Mouse (Mus musculus) midbrain, embryonic 11.5 days (tissue): Measurements from ENCODE around the gene Oprm1. TPM values are rescaled to one million over a fixed set of nuclear protein-coding genes. Genes with fewer than 3 reads are reported as not detected.

Experiments used
- ATAC-seq: fragments of 200-750 bp; cut with Nextera tagmentation; 2 replicates; pipeline ENCODE4 v1.8.0; 2017; ENCODE audit warnings: moderate TSS enrichment, moderate library complexity; ENCODE audit not compliant: low FRiP score
- DNase-seq: peaks from one replicate; pipeline ENCODE4 v3.0.0; 2015; ENCODE audit warnings: low spot score; ENCODE audit errors: missing footprints
- H3K27ac ChIP-seq: fragments of 300-500 bp; sonication (generic); 2 replicates; pipeline ENCODE4 v1.5.1; 2014; ENCODE audit warnings: low read depth, low read length
- H3K27me3 ChIP-seq: fragments of 300-500 bp; sonication (generic); 2 replicates; pipeline ENCODE4 v1.6.1; 2014; ENCODE audit warnings: mild to moderate bottlenecking, low read length, moderate library complexity, mixed read lengths; ENCODE audit not compliant: control insufficient read depth, insufficient read depth
- H3K36me3 ChIP-seq: fragments of 300-500 bp; sonication (generic); 2 replicates; pipeline ENCODE4 v1.6.1; 2014; ENCODE audit warnings: mild to moderate bottlenecking, low read length, moderate library complexity, mixed read lengths; ENCODE audit not compliant: control insufficient read depth, insufficient read depth
- H3K4me1 ChIP-seq: fragments of 300-500 bp; sonication (generic); 2 replicates; pipeline ENCODE4 v1.6.1; 2014; ENCODE audit warnings: low read length; ENCODE audit not compliant: control insufficient read depth, insufficient read depth
- H3K4me2 ChIP-seq: fragments of 300-500 bp; sonication (generic); 2 replicates; pipeline ENCODE4 v1.6.1; 2014; ENCODE audit warnings: mild to moderate bottlenecking, moderate library complexity
- H3K4me3 ChIP-seq: fragments of 300-500 bp; sonication (generic); 2 replicates; pipeline ENCODE4 v1.5.1; 2014; ENCODE audit warnings: low read depth, low read length
- H3K9ac ChIP-seq: fragments of 300-500 bp; sonication (generic); 2 replicates; pipeline ENCODE4 v1.6.1; 2014; ENCODE audit warnings: low read length
- H3K9me3 ChIP-seq: fragments of 300-500 bp; sonication (generic); 2 replicates; pipeline ENCODE4 v1.6.1; 2016; ENCODE audit warnings: low read length; ENCODE audit not compliant: control insufficient read depth
- WGBS: fragments of 180-500 bp; shearing (Covaris S2); extraction: QIAGEN DNeasy Blood & Tissue Kit; methylation state at CpG from one replicate; pipeline ENCODE4 v1.1.7; 2014; 5-methylcytosine and 5-hydroxymethylcytosine counted together
- polyA plus RNA-seq: library from polyadenylated mRNA; unstranded; fragments of >200 nt; fragmentation: Nextera tagmentation; extraction: Ambion mirVana; gene quantifications from 2 replicates; pipeline ENCODE4 v1.2.1, GENCODE M21; 2014

Gene Oprm1
- polyA plus RNA-seq, 1 experiment from 2014 or later, result 0.11 TPM

DNA sequence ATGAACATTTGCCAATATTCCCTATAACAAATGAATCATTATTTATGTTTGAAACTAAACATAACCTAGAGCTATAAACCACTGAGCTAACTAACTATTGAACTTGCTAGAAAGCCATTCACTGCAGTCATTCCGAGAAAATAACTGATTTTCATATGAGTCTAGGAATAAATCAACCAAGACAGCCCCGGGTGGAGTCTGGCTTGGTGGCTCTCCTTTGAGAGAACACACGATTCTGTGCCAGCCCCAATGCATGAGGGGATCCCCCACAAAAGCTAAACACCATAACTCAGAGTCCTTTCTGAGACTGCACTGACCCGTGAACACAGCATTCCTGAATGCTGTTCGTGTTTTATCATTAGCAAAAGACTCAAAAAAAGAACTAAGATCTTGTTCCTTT, 302.0 kb downstream of the Oprm1 start:
- Histone ChIP-seq H3K27me3 (no peaks in the 10 kb centered on the region), H3K4me2 (no peak overlapping the region), H3K27ac (no peak overlapping the region), H3K9ac (no peak overlapping the region), H3K9me3 (no peaks in the 10 kb centered on the region), H3K4me3 (no peak overlapping the region), H3K36me3 (no peaks in the 10 kb centered on the region), H3K4me1 (no peaks in the 10 kb centered on the region)
- 74% methylated on average over 5 of the region's 5 CpGs for WGBS
- peak; percentile 49 for DNase-seq
- no peak for ATAC-seq

GRCm38 (mm10) chr10:7062993-7063392, 304.7 kb downstream of the Oprm1 start:
- no peaks in the 10 kb centered on the region for H3K9me3 ChIP-seq
- WGBS, result 89% methylated on average over 7 of the region's 7 CpGs
- H3K27me3 ChIP-seq, result no peaks in the 10 kb centered on the region
- no peak overlapping the region for H3K4me2 ChIP-seq
- H3K4me1 ChIP-seq, result no peaks in the 10 kb centered on the region
- no peak for ATAC-seq
- peak; percentile 49 for DNase-seq
- no peaks in the 10 kb centered on the region for H3K36me3 ChIP-seq
- no peak overlapping the region for H3K4me3 ChIP-seq
- H3K9ac ChIP-seq, result no peak overlapping the region
- no peak overlapping the region for H3K27ac ChIP-seq

DNA sequence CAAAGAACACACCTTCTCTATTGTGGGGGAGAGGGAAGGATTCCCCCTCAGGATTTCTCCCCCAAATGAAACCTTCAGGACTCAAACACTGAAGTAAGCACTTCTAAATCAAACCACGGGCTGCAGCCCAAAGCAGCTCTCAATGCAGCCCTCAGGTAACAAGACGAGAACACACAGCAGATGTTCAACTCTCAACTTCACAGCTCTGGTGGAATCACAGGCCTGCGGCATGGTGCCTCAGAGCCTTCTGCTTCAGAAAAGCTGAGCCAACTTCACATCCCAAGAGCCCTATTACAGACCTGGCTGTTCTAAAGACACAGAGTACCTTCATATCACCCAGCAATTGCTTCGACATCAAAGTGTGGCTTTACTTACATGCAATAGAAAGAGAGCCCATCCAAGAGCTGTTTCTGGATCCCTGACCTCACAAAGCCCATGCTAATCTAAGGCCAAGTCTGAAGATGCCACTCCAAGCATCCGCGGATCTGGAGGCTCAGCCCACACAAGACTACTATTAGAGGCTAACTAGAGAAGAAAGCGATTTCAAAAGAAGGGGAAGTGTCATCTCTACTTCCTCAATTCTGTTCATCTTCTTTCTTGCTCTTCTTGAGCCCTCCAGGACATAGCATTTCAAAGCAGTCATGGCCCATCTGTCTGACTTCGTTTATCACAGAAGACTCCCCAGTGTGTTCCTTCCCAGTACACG, 305.6 kb downstream of the Oprm1 start:
- Histone ChIP-seq H3K4me2 (no peak overlapping the region), H3K9ac (no peak overlapping the region), H3K4me3 (no peak overlapping the region), H3K27ac (no peak overlapping the region), H3K36me3 (no peaks in the 10 kb centered on the region), H3K27me3 (no peaks in the 10 kb centered on the region), H3K9me3 (no peaks in the 10 kb centered on the region), H3K4me1 (no peaks in the 10 kb centered on the region)
- WGBS, result 87% methylated on average over 9 of the region's 9 CpGs
- DNase-seq (no peak), ATAC-seq (no peak)

- H3K4me3 ChIP-seq, result no peak overlapping the region
- no peak for DNase-seq
- no peak overlapping the region for H3K4me2 ChIP-seq
- no peak for ATAC-seq
- H3K36me3 ChIP-seq, result no peaks in the 10 kb centered on the region
- H3K9ac ChIP-seq, result no peak overlapping the region
- no peaks in the 10 kb centered on the region for H3K27me3 ChIP-seq
- no peaks in the 10 kb centered on the region for H3K9me3 ChIP-seq
- WGBS, result 79% methylated on average over 12 of the region's 12 CpGs
- H3K27ac ChIP-seq, result no peak overlapping the region
- no peaks in the 10 kb centered on the region for H3K4me1 ChIP-seq
Measured at GRCm38 (mm10) chr10:7068608-7069007, 310.3 kb downstream of the Oprm1 start.

DNA sequence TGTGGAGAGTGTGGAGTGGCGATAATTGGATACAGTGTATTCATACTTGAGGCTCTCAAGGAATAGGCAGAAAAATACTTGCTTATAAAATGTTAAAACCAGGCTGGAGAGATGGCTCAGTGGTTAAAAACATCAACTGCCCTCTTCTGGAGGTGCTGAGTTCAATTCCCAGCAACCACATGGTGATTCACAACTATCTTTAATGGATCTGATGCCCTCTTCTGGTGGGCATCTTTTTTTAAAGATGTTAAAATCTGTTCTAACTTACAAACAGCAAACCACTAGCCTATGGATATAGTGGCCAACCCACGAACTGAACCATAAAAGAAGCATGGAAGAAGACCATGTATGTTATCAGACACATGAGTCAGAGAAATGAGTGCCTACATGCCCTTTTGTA, 310.8 kb downstream of the Oprm1 start:
- H3K36me3 ChIP-seq, result no peaks in the 10 kb centered on the region
- DNase-seq (no peak), ATAC-seq (no peak)
- 92% methylated on average over 2 of the region's 2 CpGs for WGBS
- no peak overlapping the region for H3K4me3 ChIP-seq
- H3K9me3 ChIP-seq, result no peaks in the 10 kb centered on the region
- no peaks in the 10 kb centered on the region for H3K27me3 ChIP-seq
- H3K9ac ChIP-seq, result no peak overlapping the region
- H3K4me2 ChIP-seq, result no peak overlapping the region
- H3K27ac ChIP-seq, result no peak overlapping the region
- no peaks in the 10 kb centered on the region for H3K4me1 ChIP-seq

DNA sequence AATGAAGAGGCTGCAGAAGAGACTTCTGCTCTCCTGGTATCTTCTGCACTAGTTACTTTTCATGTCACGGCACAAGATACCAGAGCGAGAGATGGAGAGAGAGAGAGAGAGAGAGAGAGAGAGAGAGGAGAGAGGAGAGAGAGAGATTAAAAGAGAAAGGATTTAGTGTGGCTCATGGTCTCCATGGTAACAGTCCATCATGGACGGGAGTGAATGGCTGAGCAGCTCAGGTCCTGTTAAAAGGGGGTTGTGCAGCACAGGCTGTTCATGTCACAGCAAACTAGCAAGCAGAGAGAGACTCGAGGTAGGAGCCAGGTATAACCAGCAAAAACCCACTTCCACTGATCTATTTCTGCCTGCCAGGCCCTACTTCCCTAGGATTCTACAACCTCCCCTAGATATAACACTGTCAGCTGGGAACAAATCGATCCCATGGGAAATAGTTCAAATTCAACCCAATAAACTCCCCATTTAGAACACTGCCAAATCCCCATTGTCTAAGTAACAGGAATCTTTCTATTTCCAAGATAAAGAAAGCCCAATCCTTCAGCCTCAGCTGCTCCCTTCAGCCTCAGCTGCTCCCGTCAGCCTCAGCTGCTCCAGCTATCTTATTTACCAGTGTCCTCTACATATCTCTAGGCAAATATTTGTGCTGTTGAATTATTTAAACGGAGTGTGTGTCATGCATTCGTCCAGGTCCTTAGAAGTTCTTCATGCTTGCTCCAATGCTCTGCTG, 312.0 kb downstream of the Oprm1 start:
- no peak overlapping the region for H3K4me2 ChIP-seq
- 0 out of 2 replicates have a peak overlapping the region, but pooled peaks have one; percentile 2 for H3K27ac ChIP-seq
- no peak overlapping the region for H3K4me3 ChIP-seq
- H3K9ac ChIP-seq, result no peak overlapping the region
- no peaks in the 10 kb centered on the region for H3K9me3 ChIP-seq
- ATAC-seq, result peak; percentile 90
- DNase-seq, result peak; percentile 85
- no peaks in the 10 kb centered on the region for H3K27me3 ChIP-seq
- no peaks in the 10 kb centered on the region for H3K4me1 ChIP-seq
- WGBS, result 42% methylated on average over 8 of the region's 8 CpGs
- H3K36me3 ChIP-seq, result no peaks in the 10 kb centered on the region

DNA sequence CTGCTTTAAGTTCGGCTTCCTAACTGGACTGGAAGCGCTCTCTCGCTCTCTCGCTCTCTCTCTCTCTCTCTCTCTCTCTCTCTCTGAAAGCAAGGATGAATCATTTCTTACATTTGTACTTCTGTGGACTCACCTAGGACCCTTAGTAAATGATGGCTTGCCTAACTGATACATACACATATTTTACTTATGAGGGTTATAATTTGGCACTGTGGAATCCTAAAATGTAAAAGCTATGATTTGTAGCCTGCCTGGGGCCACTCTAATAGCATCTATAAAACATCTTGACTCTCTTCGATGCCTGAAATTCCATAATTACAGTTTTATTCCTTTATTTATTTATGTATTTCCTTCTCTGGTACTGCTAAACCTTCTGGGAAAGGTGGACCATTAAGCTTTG, 312.6 kb downstream of the Oprm1 start:
- no peaks in the 10 kb centered on the region for H3K27me3 ChIP-seq
- no peak overlapping the region for H3K4me2 ChIP-seq
- H3K4me3 ChIP-seq, result no peak overlapping the region
- H3K27ac ChIP-seq, result no peak overlapping the region
- H3K36me3 ChIP-seq, result no peaks in the 10 kb centered on the region
- WGBS, result 85% methylated on average over 5 of the region's 5 CpGs
- no peak for DNase-seq
- H3K9me3 ChIP-seq, result no peaks in the 10 kb centered on the region
- no peaks in the 10 kb centered on the region for H3K4me1 ChIP-seq
- H3K9ac ChIP-seq, result no peak overlapping the region
- no peak for ATAC-seq

DNA sequence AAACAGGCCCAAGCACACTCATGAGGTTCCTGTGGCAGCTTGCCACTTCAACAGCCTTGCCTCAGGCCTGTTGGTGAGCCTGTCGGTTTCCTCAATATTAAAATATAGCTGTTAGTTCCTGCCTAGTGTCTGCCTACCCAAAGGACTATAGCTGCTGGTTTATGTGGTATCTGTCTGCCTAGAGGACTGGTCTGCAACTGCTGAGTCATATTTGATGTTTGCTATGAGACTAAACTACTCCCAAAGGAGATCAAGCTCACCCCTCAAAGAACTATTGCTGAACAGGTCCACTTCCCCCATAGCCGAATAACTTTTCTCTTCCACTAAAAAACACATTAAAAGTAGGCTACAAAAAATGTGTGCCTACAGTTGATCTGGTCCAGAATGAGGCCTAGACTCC, 315.9 kb downstream of the Oprm1 start:
- 86% methylated on average over 2 of the region's 2 CpGs for WGBS

GRCm38 (mm10) chr10:7075661-7076060, 317.4 kb downstream of the Oprm1 start:
- ATAC-seq, result peak; percentile 14; the same call in 1 of the 2 replicates
- H3K4me2 ChIP-seq, result no peak overlapping the region

More for the DNA sequence above, 315.9 kb downstream of the Oprm1 start:
- no peak overlapping the region for H3K9ac ChIP-seq
- no peaks in the 10 kb centered on the region for H3K27me3 ChIP-seq
- ATAC-seq (no peak), DNase-seq (no peak)
- no peak overlapping the region for H3K4me3 ChIP-seq
- H3K36me3 ChIP-seq, result no peaks in the 10 kb centered on the region
- no peak overlapping the region for H3K4me2 ChIP-seq
- no peaks in the 10 kb centered on the region for H3K4me1 ChIP-seq
- H3K9me3 ChIP-seq, result no peaks in the 10 kb centered on the region
- no peak overlapping the region for H3K27ac ChIP-seq

More at GRCm38 (mm10) chr10:7075661-7076060, 317.4 kb downstream of the Oprm1 start:
- no peak for DNase-seq
- no peak overlapping the region for H3K9ac ChIP-seq
- H3K4me1 ChIP-seq, result no peaks in the 10 kb centered on the region
- 98% methylated on average over 2 of the region's 2 CpGs for WGBS
- no peaks in the 10 kb centered on the region for H3K36me3 ChIP-seq
- H3K27ac ChIP-seq, result no peak overlapping the region
- H3K27me3 ChIP-seq, result no peaks in the 10 kb centered on the region
- no peak overlapping the region for H3K4me3 ChIP-seq
- H3K9me3 ChIP-seq, result no peaks in the 10 kb centered on the region
